Mouse (Mus musculus) G1E (cell line): Measurements from ENCODE around the gene Hoxa3. TPM values are rescaled to one million over a fixed set of nuclear protein-coding genes. Genes with fewer than 3 reads are reported as not detected.

ENCODE experiments used
- ATAC-seq: 2 replicates; pipeline ENCODE4 v1.8.0; 2016; ENCODE audit warnings: mild to moderate bottlenecking; ENCODE audit not compliant: insufficient number of reproducible peaks, poor library complexity, low FRiP score, severe bottlenecking; ENCODE audit errors: extremely low read depth
- DNase-seq: peaks from one replicate; pipeline ENCODE4 v3.0.0; 2012; ENCODE audit warnings: low spot score
- H3K27me3 ChIP-seq: 2 replicates; pipeline ENCODE4 v1.6.1; 2012; ENCODE audit warnings: mild to moderate bottlenecking, low read length, inconsistent platforms; ENCODE audit not compliant: insufficient read depth
- H3K36me3 ChIP-seq: replicated peaks from 2 replicates; pipeline ENCODE3; 2012; ENCODE audit warnings: mild to moderate bottlenecking, inconsistent platforms
- H3K4me1 ChIP-seq: 2 replicates; pipeline ENCODE4 v1.6.1; 2012; ENCODE audit warnings: low read depth, low read length, inconsistent platforms, mixed read lengths; ENCODE audit not compliant: insufficient read depth
- H3K4me3 ChIP-seq: 2 replicates; pipeline ENCODE4 v1.5.1; 2012; ENCODE audit warnings: low read depth, mild to moderate bottlenecking, inconsistent platforms, low read length, moderate library complexity, mixed read lengths
- H3K9me3 ChIP-seq: replicated peaks from 2 replicates; pipeline ENCODE4 v1.6.1; 2012; ENCODE audit warnings: inconsistent platforms
- CTCF ChIP-seq: IDR thresholded peaks from 2 replicates; pipeline ENCODE4 v1.5.1; 2012; ENCODE audit warnings: low read depth, low read length, inconsistent platforms, mixed read lengths
- GATA1 ChIP-seq: IDR thresholded peaks from 2 replicates; pipeline ENCODE4 v1.6.1; 2012; ENCODE audit warnings: borderline replicate concordance, low read length, inconsistent platforms, mixed read lengths
- GATA2 ChIP-seq: IDR thresholded peaks from 2 replicates; pipeline ENCODE4 v1.6.1; 2012; ENCODE audit warnings: low read depth, low read length, inconsistent platforms, borderline replicate concordance
- POLR2AphosphoS5 ChIP-seq: IDR thresholded peaks from 2 replicates; pipeline ENCODE4 v1.6.1; 2012; ENCODE audit warnings: low read depth, low read length, inconsistent platforms; ENCODE audit not compliant: insufficient replicate concordance
- TAL1 ChIP-seq: conservative IDR thresholded peaks from 2 replicates; pipeline ENCODE4 v1.6.1; 2012; ENCODE audit warnings: low read depth, low read length, inconsistent platforms, mixed read lengths
- polyA plus RNA-seq: library from polyadenylated mRNA; stranded (reverse); fragments of >175 nt; gene quantifications from 2 replicates; pipeline ENCODE4 v1.2.3, GENCODE M21; 2012
- total RNA-seq, 2 experiments: library from RNA; stranded (forward) in 1 of 2; stranded (reverse) in 1 of 2; fragments of 200-1000 nt in 1 of 2; fragments of >200 nt in 1 of 2; fragmentation: Nextera tagmentation in 1 of 2; gene quantifications; 2 replicates each; pipeline ENCODE4 v1.2.3; 2014 to 2017

Gene Hoxa3
- total and polyA plus RNA-seq, 3 experiments, result 0.16 TPM; not detected in 2

- Histone ChIP-seq H3K4me1 (no peaks in the 10 kb centered on the region), H3K27me3 (peaks cover 40% of the 10 kb centered on the region), H3K4me3 (no peak overlapping the region), H3K36me3 (no peaks in the 10 kb centered on the region), H3K9me3 (no peaks in the 10 kb centered on the region)
- TF ChIP-seq GATA1 (no peak), GATA2 (no peak), CTCF (no peak), TAL1 (no peak), POLR2AphosphoS5 (no peak)
- ATAC-seq, result no peak
- DNase-seq, result no peak
These were observed 34.0 kb downstream of the Hoxa3 start for GRCm38 (mm10) chr6:52178918-52179665.

DNA sequence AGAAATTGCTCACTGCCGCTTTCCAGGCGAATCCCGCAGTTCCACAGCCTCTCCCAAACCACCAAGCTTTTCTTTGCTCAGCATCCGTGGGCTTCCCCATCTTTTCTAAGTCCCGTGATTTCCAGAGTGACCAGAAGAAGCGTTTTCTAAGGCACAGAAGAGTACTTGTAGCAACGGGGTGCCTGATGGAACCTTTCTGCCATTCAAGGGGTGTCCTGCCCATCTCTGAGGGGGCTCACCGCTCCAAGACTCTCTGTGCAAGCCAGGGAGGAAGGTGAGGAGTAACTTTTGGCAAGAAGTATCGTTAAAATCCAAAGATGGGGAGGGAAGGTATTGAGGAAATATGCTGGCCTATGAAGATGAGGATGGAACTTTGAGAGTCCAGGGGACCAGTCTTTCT is 35.3 kb downstream of the Hoxa3 start:
- no peak for ATAC-seq
- no peaks in the 10 kb centered on the region for H3K4me1 ChIP-seq
- no peaks in the 10 kb centered on the region for H3K36me3 ChIP-seq
- H3K9me3 ChIP-seq, result no peaks in the 10 kb centered on the region
- no peak for DNase-seq
- H3K4me3 ChIP-seq, result no peak overlapping the region
- TF ChIP-seq GATA1 (no peak), CTCF (no peak), GATA2 (no peak), POLR2AphosphoS5 (no peak), TAL1 (no peak)
- peaks cover 40% of the 10 kb centered on the region for H3K27me3 ChIP-seq

DNA sequence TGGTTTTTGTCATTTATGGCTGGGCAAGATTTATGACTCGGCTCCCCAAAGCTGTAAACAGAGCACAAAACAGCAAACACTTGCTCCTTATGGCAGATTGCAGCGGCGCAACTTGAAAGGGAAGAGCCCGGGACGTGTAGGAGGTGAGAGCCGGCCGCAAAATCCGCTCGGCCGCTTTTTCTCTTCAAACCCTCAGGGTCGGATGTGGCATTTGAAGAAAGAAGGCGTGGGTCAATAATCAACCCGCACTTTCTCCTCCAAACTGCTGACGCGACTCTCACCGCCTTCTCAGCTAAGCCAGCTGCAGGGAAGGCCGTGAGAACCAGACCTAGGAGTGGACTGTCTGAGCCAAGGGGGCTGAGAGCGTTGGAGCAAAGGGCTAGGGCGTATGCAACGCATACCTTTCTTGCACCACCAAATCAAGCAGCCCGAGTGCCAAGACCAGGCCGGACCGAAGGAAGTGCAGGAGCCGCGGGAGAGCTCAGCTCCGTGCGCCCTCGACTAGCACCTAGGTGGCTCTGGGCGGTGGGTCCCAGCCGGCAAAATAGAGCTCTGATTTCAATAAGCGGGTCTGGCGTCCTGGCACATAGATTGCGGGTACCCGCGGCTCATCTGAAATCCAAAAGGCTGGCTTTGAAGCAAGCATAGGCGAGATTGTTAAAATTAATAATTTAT is 35.9 kb downstream of the Hoxa3 start, which contains the start of gene 5730596B20Rik:
Gene 5730596B20Rik (plus strand): TSS at position 438 of the 675 bp plus-strand sequence.
- Histone ChIP-seq H3K36me3 (no peaks in the 10 kb centered on the region), H3K9me3 (no peaks in the 10 kb centered on the region), H3K27me3 (peaks cover 45% of the 10 kb centered on the region), H3K4me3 (no peak within 1 kb of the TSS), H3K4me1 (no peaks in the 10 kb centered on the region)
- TF ChIP-seq GATA2 (no peak), GATA1 (no peak), TAL1 (no peak), CTCF (no peak), POLR2AphosphoS5 (no peak)
- DNase-seq, result no peak
- no peak for ATAC-seq

DNA sequence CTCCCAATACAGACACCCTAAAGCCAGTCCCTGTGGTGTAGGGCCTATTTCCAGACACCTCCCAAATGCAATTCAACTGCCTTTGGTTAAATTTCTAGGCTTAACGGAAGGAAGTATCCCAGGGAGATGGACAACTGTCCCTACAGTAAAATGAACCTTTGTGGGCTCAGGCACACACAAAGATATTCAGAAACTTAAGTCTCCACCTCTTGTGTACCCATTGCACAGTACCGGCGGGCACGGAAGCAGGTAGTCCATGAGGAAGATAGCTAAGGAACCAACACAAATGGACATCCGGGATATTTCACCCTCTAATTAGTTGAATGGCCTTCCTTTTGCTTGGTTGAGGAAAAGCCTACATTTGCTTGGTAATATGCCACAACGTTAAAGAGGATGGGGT is 36.7 kb downstream of the Hoxa3 start:
- Histone ChIP-seq H3K4me1 (no peaks in the 10 kb centered on the region), H3K36me3 (no peaks in the 10 kb centered on the region), H3K27me3 (peaks cover 48% of the 10 kb centered on the region), H3K4me3 (no peak overlapping the region), H3K9me3 (no peaks in the 10 kb centered on the region)
- DNase-seq, result no peak
- ATAC-seq, result no peak
- TF ChIP-seq TAL1 (no peak), CTCF (no peak), POLR2AphosphoS5 (no peak), GATA1 (no peak), GATA2 (no peak)

DNA sequence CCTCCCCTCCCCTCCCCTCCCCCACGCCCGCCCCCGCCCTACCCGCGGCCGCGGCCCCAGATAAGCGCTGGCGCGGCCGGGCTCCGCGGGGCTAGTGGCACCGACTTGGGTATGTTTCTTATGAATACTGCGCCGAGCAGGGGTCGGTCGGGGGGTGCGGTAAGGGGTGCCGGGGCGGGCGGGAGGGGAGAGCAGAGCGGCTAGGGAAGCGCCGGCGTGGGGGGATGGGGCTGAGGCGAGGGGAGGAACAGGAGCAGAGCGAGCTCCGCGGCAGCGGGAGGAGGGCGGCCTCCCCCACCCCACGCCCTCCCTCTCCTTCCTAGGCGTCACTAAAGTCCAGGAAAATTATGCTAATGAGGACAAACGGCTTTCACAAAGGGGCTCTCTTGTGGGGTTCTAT is 37.3 kb downstream of the Hoxa3 start:
- Histone ChIP-seq H3K36me3 (no peaks in the 10 kb centered on the region), H3K27me3 (peaks cover 53% of the 10 kb centered on the region), H3K4me3 (no peak overlapping the region), H3K4me1 (no peaks in the 10 kb centered on the region), H3K9me3 (no peaks in the 10 kb centered on the region)
- DNase-seq (no peak), ATAC-seq (no peak)
- TF ChIP-seq GATA2 (no peak), TAL1 (no peak), POLR2AphosphoS5 (no peak), GATA1 (no peak), CTCF (no peak)

DNA sequence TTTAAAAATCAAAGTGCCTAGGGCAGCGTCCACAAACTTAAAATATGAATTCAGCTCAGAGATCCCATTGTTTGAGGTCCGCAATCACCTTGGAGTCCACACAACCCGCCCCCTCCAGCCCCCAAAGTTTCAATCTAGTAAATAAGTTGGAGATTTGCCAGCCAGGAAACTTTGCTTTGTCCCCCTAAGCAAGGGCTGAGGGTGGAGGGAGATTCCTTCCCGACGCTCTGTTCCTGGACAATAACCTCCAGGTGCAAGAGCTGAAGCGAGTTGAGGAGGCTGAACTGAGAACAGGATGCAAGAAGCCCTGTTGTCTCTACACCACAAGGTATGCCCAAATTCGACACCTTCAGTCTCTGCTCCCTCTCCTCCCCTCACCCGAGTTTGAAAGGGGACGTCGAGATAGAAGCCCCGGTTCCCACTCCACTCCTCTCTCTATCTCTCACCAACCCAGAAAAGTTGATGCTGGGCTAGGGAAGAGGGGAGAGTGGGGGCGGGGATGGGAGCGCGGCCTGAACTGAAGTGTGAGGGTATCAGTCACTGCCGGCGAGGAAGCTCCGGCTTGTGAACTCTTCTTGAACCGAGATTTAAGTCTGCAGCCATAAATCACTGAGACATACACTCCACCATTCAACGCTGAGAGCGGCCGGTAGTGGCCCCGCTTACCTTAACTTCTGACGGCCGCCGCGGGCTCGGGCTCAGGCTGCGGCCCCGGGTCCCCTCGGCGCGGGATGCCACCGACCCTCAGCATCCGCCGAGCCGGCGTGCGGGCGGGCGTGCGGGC is 38.0 kb downstream of the Hoxa3 start:
- no peak overlapping the region for H3K4me3 ChIP-seq
- no peaks in the 10 kb centered on the region for H3K36me3 ChIP-seq
- no peaks in the 10 kb centered on the region for H3K9me3 ChIP-seq
- H3K4me1 ChIP-seq, result no peaks in the 10 kb centered on the region
- ATAC-seq (no peak), DNase-seq (no peak)
- TF ChIP-seq TAL1, result no peak
- no peak for TF ChIP-seq GATA2
- TF ChIP-seq CTCF, result no peak
- no peak for TF ChIP-seq POLR2AphosphoS5
- TF ChIP-seq GATA1, result no peak
- H3K27me3 ChIP-seq, result peaks cover 60% of the 10 kb centered on the region
